Mouse (Mus musculus) kidney, embryonic 16.5 days (tissue): ENCODE results near the gene Tmtc1. TPM values are rescaled to one million over a fixed set of nuclear protein-coding genes. Genes with fewer than 3 reads are reported as not detected.

Experiments
- ATAC-seq: fragments of 200-750 bp; cut with Nextera tagmentation; 2 replicates; pipeline ENCODE4 v1.8.0; 2017; ENCODE audit warnings: moderate TSS enrichment; ENCODE audit not compliant: low FRiP score, low TSS enrichment
- H3K27ac ChIP-seq: fragments of 300-500 bp; sonication (generic); 2 replicates; pipeline ENCODE4 v1.5.1; 2014; ENCODE audit warnings: low read length
- H3K27me3 ChIP-seq: fragments of 300-500 bp; sonication (generic); 2 replicates; pipeline ENCODE4 v1.6.1; 2014; ENCODE audit warnings: low read length, control low read depth, mixed read lengths; ENCODE audit not compliant: insufficient read depth
- H3K36me3 ChIP-seq: fragments of 300-500 bp; sonication (generic); 2 replicates; pipeline ENCODE4 v1.6.1; 2014; ENCODE audit warnings: low read length, control low read depth, mixed read lengths; ENCODE audit not compliant: insufficient read depth
- H3K4me1 ChIP-seq: fragments of 300-500 bp; sonication (generic); 2 replicates; pipeline ENCODE4 v1.6.1; 2014; ENCODE audit warnings: low read length, control low read depth, mixed read lengths; ENCODE audit not compliant: insufficient read depth
- H3K4me2 ChIP-seq: fragments of 300-500 bp; sonication (generic); replicated peaks from 2 replicates; pipeline ENCODE4 v1.6.1; 2014; ENCODE audit warnings: low read depth, low read length
- H3K4me3 ChIP-seq: fragments of 300-500 bp; sonication (generic); 2 replicates; pipeline ENCODE4 v1.5.1; 2014; ENCODE audit warnings: mild to moderate bottlenecking, low read length
- H3K9ac ChIP-seq: fragments of 300-500 bp; sonication (generic); replicated peaks from 2 replicates; pipeline ENCODE4 v1.6.1; 2014; ENCODE audit warnings: low read length
- H3K9me3 ChIP-seq: fragments of 300-500 bp; sonication (generic); 2 replicates; pipeline ENCODE4 v1.6.1; 2016; ENCODE audit warnings: low read length, control low read depth
- WGBS: fragments of 180-500 bp; shearing (Covaris S2); extraction: QIAGEN DNeasy Blood & Tissue Kit; methylation state at CpG from one replicate; pipeline ENCODE4 v1.1.7; 2014; 5-methylcytosine and 5-hydroxymethylcytosine counted together
- polyA plus RNA-seq: library from polyadenylated mRNA; unstranded; fragments of >200 nt; fragmentation: Nextera tagmentation; extraction: Ambion mirVana; gene quantifications from 2 replicates; pipeline ENCODE4 v1.2.1, GENCODE M21; 2015

Tmtc1 gene
- polyA plus RNA-seq, 1 experiment from 2014 or later: 1.8 TPM

DNA sequence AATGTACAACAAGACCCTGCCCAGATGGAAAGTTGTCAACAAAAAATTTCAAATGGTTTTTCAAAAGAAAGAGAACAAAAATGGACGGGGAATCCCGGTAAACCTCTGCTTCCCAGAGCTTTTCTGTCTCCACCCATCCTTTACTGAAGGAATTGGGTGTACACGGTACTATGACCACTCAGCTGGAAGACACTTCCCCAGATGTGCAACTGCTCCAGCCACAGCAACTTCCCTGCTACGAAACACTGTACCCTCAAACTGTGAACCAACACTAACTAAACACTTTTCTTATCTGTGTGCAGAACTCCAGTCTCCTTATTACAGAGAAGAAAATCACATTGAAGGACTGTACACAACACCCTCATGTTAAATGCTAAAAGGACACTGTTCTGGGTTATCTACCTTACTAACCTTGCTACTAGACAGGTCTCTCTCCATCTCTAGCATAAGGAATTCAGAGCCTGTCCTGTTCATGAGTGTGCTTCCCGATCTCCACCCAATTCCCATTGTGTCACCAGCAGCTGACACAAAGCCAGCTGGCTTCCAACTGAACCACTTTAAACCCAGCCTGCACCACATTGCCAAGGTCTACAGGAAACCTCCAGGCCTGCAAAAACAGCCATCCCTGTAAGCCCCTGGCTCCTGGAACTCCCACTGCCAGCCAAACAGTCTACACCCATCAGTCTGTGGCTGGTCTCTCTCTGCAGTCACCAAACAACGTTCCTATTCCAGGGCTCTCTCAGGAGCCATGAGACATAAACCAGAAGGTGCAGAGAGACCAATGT is 59.9 kb downstream of the Tmtc1 start:
- no peak for ATAC-seq
- no peaks in the 10 kb centered on the region for H3K36me3 ChIP-seq
- WGBS: 71% methylated on average over 6 of the region's 6 CpGs
- H3K9me3 ChIP-seq: no peaks in the 10 kb centered on the region
- no peak overlapping the region; the same call in 1 of the 2 replicates for H3K9ac ChIP-seq
- H3K27ac ChIP-seq: no peak overlapping the region
- no peaks in the 10 kb centered on the region for H3K27me3 ChIP-seq
- no peak overlapping the region for H3K4me3 ChIP-seq
- H3K4me1 ChIP-seq: 0 out of 2 replicates have a peak, but pooled peaks cover 3% of the 10 kb centered on the region
- no peak overlapping the region for H3K4me2 ChIP-seq

GRCm38 (mm10) chr6:148381163-148381782 is 62.9 kb downstream of the Tmtc1 start:
- no peaks in the 10 kb centered on the region for H3K27me3 ChIP-seq
- no peak overlapping the region for H3K9ac ChIP-seq
- ATAC-seq: 0 out of 2 replicates have a peak, but pooled peaks have one; percentile 42
- H3K9me3 ChIP-seq: 0 out of 2 replicates have a peak, but pooled peaks cover 6% of the 10 kb centered on the region
- WGBS: 66% methylated on average over 9 of the region's 9 CpGs
- no peak overlapping the region for H3K4me3 ChIP-seq
- H3K4me2 ChIP-seq: no peak overlapping the region
- H3K27ac ChIP-seq: no peak overlapping the region
- no peaks in the 10 kb centered on the region for H3K36me3 ChIP-seq
- H3K4me1 ChIP-seq: no peaks in the 10 kb centered on the region

- ATAC-seq: no peak
- Histone ChIP-seq H3K27me3 (no peaks in the 10 kb centered on the region), H3K9me3 (0 out of 2 replicates have a peak, but pooled peaks cover 6% of the 10 kb centered on the region), H3K4me3 (no peak overlapping the region), H3K27ac (no peak overlapping the region), H3K4me2 (no peak overlapping the region), H3K36me3 (no peaks in the 10 kb centered on the region), H3K9ac (no peak overlapping the region), H3K4me1 (peaks cover 4% of the 10 kb centered on the region; the same call in 1 of the 2 replicates)
- 78% methylated on average over 3 of the region's 3 CpGs for WGBS
Measured at GRCm38 (mm10) chr6:148375618-148376209, 68.5 kb downstream of the Tmtc1 start.

GRCm38 (mm10) chr6:148375015-148375414 is 69.2 kb downstream of the Tmtc1 start:
- WGBS: 77% methylated on average over 3 of the region's 3 CpGs
- no peak overlapping the region for H3K27ac ChIP-seq
- no peak for ATAC-seq
- no peak overlapping the region for H3K9ac ChIP-seq
- no peaks in the 10 kb centered on the region for H3K27me3 ChIP-seq
- 0 out of 2 replicates have a peak, but pooled peaks cover 6% of the 10 kb centered on the region for H3K9me3 ChIP-seq
- no peak overlapping the region for H3K4me2 ChIP-seq
- H3K36me3 ChIP-seq: no peaks in the 10 kb centered on the region
- H3K4me3 ChIP-seq: no peak overlapping the region
- H3K4me1 ChIP-seq: peaks cover 4% of the 10 kb centered on the region; the same call in 1 of the 2 replicates

- H3K4me1 ChIP-seq: peaks cover 4% of the 10 kb centered on the region; the same call in 1 of the 2 replicates
- H3K4me2 ChIP-seq: no peak overlapping the region
- no peak overlapping the region for H3K27ac ChIP-seq
- 0 out of 2 replicates have a peak, but pooled peaks cover 6% of the 10 kb centered on the region for H3K9me3 ChIP-seq
- peak; percentile 75 for ATAC-seq
- no peak overlapping the region for H3K9ac ChIP-seq
- H3K27me3 ChIP-seq: no peaks in the 10 kb centered on the region
- 28% methylated on average over 2 of the region's 2 CpGs for WGBS
- H3K36me3 ChIP-seq: no peaks in the 10 kb centered on the region
- H3K4me3 ChIP-seq: no peak overlapping the region
Measured at GRCm38 (mm10) chr6:148373444-148373843, 70.7 kb downstream of the Tmtc1 start.

DNA sequence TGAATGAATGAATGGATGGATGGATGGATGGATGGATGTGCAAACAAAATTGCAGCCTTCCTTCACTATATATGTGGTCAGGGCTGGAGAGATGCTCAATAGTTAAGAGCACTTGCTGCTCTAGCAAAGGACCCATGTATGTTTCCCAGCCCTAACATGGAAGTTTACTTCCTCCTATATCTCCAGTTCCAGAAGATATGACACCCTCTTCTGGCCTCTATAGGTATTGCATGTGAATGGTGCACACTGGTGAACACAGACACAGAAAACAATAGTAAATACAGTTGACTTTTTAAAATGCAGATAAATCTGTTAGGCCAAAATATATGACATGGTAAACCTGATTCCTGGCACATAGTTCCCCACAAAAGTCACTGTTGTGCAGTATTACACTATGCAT is 73.0 kb downstream of the Tmtc1 start:
- no peaks in the 10 kb centered on the region for H3K36me3 ChIP-seq
- no peaks in the 10 kb centered on the region for H3K9me3 ChIP-seq
- ATAC-seq: no peak
- peaks cover 12% of the 10 kb centered on the region for H3K4me1 ChIP-seq
- H3K9ac ChIP-seq: no peak overlapping the region
- no peak overlapping the region for H3K4me3 ChIP-seq
- H3K4me2 ChIP-seq: no peak overlapping the region
- H3K27ac ChIP-seq: no peak overlapping the region
- H3K27me3 ChIP-seq: no peaks in the 10 kb centered on the region

- ATAC-seq: peak; percentile 87
- WGBS: 17% methylated on average over 4 of the region's 4 CpGs
Measured at GRCm38 (mm10) chr6:148367094-148367539, 77.1 kb downstream of the Tmtc1 start.

DNA sequence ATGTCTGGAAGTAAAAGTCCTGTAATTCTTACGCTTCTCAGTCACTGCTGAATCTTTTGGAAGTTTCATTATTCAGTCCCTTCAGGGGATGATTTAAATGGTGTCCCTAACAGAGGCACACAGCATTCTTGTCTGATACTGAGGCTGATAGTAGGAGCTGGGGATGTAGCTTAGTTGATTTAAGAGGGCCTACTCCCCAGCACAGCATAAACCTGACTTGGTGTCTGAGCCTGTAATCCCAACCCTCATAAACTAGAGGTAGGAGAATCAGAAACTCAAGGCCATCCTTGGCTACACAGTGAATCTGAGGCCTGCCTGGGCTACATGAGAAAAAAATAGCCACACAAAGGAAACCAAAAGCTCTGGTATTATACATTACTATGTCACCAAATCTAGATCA is 77.6 kb downstream of the Tmtc1 start:
- 49% methylated on average over 1 of the region's 1 CpGs for WGBS
- ATAC-seq: peak; percentile 58

More at GRCm38 (mm10) chr6:148367094-148367539, 77.1 kb downstream of the Tmtc1 start:
- Histone ChIP-seq H3K4me3 (no peak overlapping the region), H3K36me3 (no peaks in the 10 kb centered on the region), H3K9me3 (no peaks in the 10 kb centered on the region), H3K9ac (no peak overlapping the region), H3K4me1 (peaks cover 12% of the 10 kb centered on the region), H3K27ac (peak overlapping the region; percentile 63), H3K27me3 (no peaks in the 10 kb centered on the region), H3K4me2 (no peak overlapping the region)

DNA sequence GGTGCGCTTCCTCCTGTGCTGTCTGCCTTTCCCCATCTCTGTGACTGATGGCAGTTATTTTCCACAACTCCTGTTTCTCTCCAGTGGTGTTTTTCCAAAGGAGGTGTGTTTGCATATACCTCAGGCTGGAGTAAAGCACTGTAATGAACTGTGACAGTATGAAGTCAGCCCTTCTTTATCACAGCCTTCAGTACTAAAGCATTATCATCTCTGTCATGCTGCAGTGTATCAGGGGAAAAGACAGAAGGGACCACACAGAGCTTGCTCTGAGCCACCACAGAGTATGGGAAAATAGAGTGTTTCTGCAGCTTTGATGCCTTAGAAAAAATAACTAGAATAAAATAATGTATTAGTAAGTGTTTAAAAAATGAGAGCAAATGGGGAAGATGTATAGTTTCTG is 81.0 kb downstream of the Tmtc1 start:
- Histone ChIP-seq H3K9ac (no peak overlapping the region), H3K27me3 (no peaks in the 10 kb centered on the region), H3K4me1 (peaks cover 12% of the 10 kb centered on the region), H3K9me3 (no peaks in the 10 kb centered on the region), H3K36me3 (no peaks in the 10 kb centered on the region), H3K4me3 (no peak overlapping the region), H3K27ac (peak overlapping the region; percentile 32; the same call in 1 of the 2 replicates), H3K4me2 (no peak overlapping the region)
- WGBS: 57% methylated on average over 1 of the region's 1 CpGs
- no peak for ATAC-seq

More for the DNA sequence above, 77.6 kb downstream of the Tmtc1 start:
- H3K4me2 ChIP-seq: no peak overlapping the region
- H3K4me3 ChIP-seq: no peak overlapping the region
- no peaks in the 10 kb centered on the region for H3K9me3 ChIP-seq
- no peaks in the 10 kb centered on the region for H3K27me3 ChIP-seq
- H3K36me3 ChIP-seq: no peaks in the 10 kb centered on the region
- no peak overlapping the region for H3K9ac ChIP-seq
- H3K4me1 ChIP-seq: peaks cover 12% of the 10 kb centered on the region
- H3K27ac ChIP-seq: peak overlapping the region; percentile 63
